Mouse (Mus musculus): ENCODE results near the gene Cfap126. TPM values are rescaled to one million over a fixed set of nuclear protein-coding genes. Genes with fewer than 3 reads are reported as not detected.
"Not testable (repeated sequence)": the region's sequence is repeated elsewhere in the genome, so short reads cannot be mapped to it uniquely, and the experiment has no call there.

Cfap126 gene
- polyA plus RNA-seq, 1 experiment from 2014 or later: 9.2 TPM

- not testable (repeated sequence) for H3K4me3 ChIP-seq (ENCODE audit: low read depth, low read length); H3K4me2 ChIP-seq (ENCODE audit: low read length); H3K9me3 ChIP-seq (replicated peaks; ENCODE audit: control insufficient read depth, low read length, poor library complexity, severe bottlenecking); H3K27ac ChIP-seq (ENCODE audit: low read length); H3K9ac ChIP-seq (ENCODE audit: low read depth, low read length); H3K4me1 ChIP-seq (ENCODE audit: control insufficient read depth, insufficient read depth, low read length); H3K36me3 ChIP-seq (ENCODE audit: control insufficient read depth, insufficient read depth, low read length)
- WGBS: no CpG with 5 or more reads among the region's 45 CpGs
- peaks cover 21% of the 10 kb centered on the region for H3K27me3 ChIP-seq (ENCODE audit: control insufficient read depth, insufficient read depth, low read depth, low read length)
- peak; percentile 32 for ATAC-seq
Measured at GRCm38 (mm10) chr1:171072217-171072616, 41.5 kb upstream of the Cfap126 start.

GRCm38 (mm10) chr1:171074283-171074682 is 39.4 kb upstream of the Cfap126 start:
- H3K4me2 ChIP-seq (ENCODE audit: low read length); H3K36me3 ChIP-seq (ENCODE audit: control insufficient read depth, insufficient read depth, low read length); H3K27ac ChIP-seq (ENCODE audit: low read length); H3K9me3 ChIP-seq (replicated peaks; ENCODE audit: control insufficient read depth, low read length, poor library complexity, severe bottlenecking); H3K4me1 ChIP-seq (ENCODE audit: control insufficient read depth, insufficient read depth, low read length); H3K4me3 ChIP-seq (ENCODE audit: low read depth, low read length); H3K9ac ChIP-seq (ENCODE audit: low read depth, low read length): not testable (repeated sequence)
- ATAC-seq: peak; percentile 13; the same call in 1 of the 2 replicates
- WGBS: 20% methylated on average over 4 of the region's 10 CpGs
- H3K27me3 ChIP-seq (ENCODE audit: control insufficient read depth, insufficient read depth, low read depth, low read length): peaks cover 20% of the 10 kb centered on the region

GRCm38 (mm10) chr1:171076176-171076575 is 37.5 kb upstream of the Cfap126 start:
- WGBS: 75% methylated on average over 3 of the region's 5 CpGs
- peaks cover 13% of the 10 kb centered on the region for H3K27me3 ChIP-seq (ENCODE audit: control insufficient read depth, insufficient read depth, low read depth, low read length)
- H3K9ac ChIP-seq (ENCODE audit: low read depth, low read length); H3K4me2 ChIP-seq (ENCODE audit: low read length); H3K36me3 ChIP-seq (ENCODE audit: control insufficient read depth, insufficient read depth, low read length); H3K4me1 ChIP-seq (ENCODE audit: control insufficient read depth, insufficient read depth, low read length); H3K9me3 ChIP-seq (replicated peaks; ENCODE audit: control insufficient read depth, low read length, poor library complexity, severe bottlenecking); H3K4me3 ChIP-seq (ENCODE audit: low read depth, low read length); ATAC-seq; H3K27ac ChIP-seq (ENCODE audit: low read length): not testable (repeated sequence)

- H3K4me1 ChIP-seq (ENCODE audit: control insufficient read depth, insufficient read depth, low read length); H3K9ac ChIP-seq (ENCODE audit: low read depth, low read length); ATAC-seq; H3K36me3 ChIP-seq (ENCODE audit: control insufficient read depth, insufficient read depth, low read length); H3K4me2 ChIP-seq (ENCODE audit: low read length); H3K27ac ChIP-seq (ENCODE audit: low read length); H3K9me3 ChIP-seq (replicated peaks; ENCODE audit: control insufficient read depth, low read length, poor library complexity, severe bottlenecking); H3K4me3 ChIP-seq (ENCODE audit: low read depth, low read length): not testable (repeated sequence)
- 30% methylated on average over 5 of the region's 5 CpGs for WGBS
- H3K27me3 ChIP-seq (ENCODE audit: control insufficient read depth, insufficient read depth, low read depth, low read length): peaks cover 13% of the 10 kb centered on the region
Measured at GRCm38 (mm10) chr1:171077192-171077591, 36.5 kb upstream of the Cfap126 start.

GRCm38 (mm10) chr1:171077955-171078354 is 35.8 kb upstream of the Cfap126 start:
- Histone ChIP-seq H3K4me2 (ENCODE audit: low read length) (peak overlapping the region; percentile 38; the same call in 1 of the 2 replicates), H3K27me3 (ENCODE audit: control insufficient read depth, insufficient read depth, low read depth, low read length) (peaks cover 13% of the 10 kb centered on the region)
- WGBS: 5% methylated on average over 15 of the region's 27 CpGs
- H3K9me3 ChIP-seq (replicated peaks; ENCODE audit: control insufficient read depth, low read length, poor library complexity, severe bottlenecking); H3K4me3 ChIP-seq (ENCODE audit: low read depth, low read length); H3K9ac ChIP-seq (ENCODE audit: low read depth, low read length); H3K36me3 ChIP-seq (ENCODE audit: control insufficient read depth, insufficient read depth, low read length); H3K4me1 ChIP-seq (ENCODE audit: control insufficient read depth, insufficient read depth, low read length); H3K27ac ChIP-seq (ENCODE audit: low read length): not testable (repeated sequence)
- peak; percentile 31 for ATAC-seq

- Histone ChIP-seq H3K27me3 (ENCODE audit: control insufficient read depth, insufficient read depth, low read depth, low read length) (peaks cover 13% of the 10 kb centered on the region), H3K4me2 (ENCODE audit: low read length) (peak overlapping the region; percentile 41), H3K4me3 (ENCODE audit: low read depth, low read length) (peak overlapping the region; percentile 20)
- WGBS: 20% methylated on average over 11 of the region's 12 CpGs
- H3K9me3 ChIP-seq (replicated peaks; ENCODE audit: control insufficient read depth, low read length, poor library complexity, severe bottlenecking); ATAC-seq; H3K36me3 ChIP-seq (ENCODE audit: control insufficient read depth, insufficient read depth, low read length); H3K9ac ChIP-seq (ENCODE audit: low read depth, low read length); H3K27ac ChIP-seq (ENCODE audit: low read length); H3K4me1 ChIP-seq (ENCODE audit: control insufficient read depth, insufficient read depth, low read length): not testable (repeated sequence)
Measured at GRCm38 (mm10) chr1:171078419-171078818, 35.3 kb upstream of the Cfap126 start.

- H3K27me3 ChIP-seq (ENCODE audit: control insufficient read depth, insufficient read depth, low read depth, low read length); H3K4me1 ChIP-seq (ENCODE audit: control insufficient read depth, insufficient read depth, low read length); H3K27ac ChIP-seq (ENCODE audit: low read length); H3K9ac ChIP-seq (ENCODE audit: low read depth, low read length); H3K9me3 ChIP-seq (replicated peaks; ENCODE audit: control insufficient read depth, low read length, poor library complexity, severe bottlenecking); H3K4me2 ChIP-seq (ENCODE audit: low read length); H3K4me3 ChIP-seq (ENCODE audit: low read depth, low read length); H3K36me3 ChIP-seq (ENCODE audit: control insufficient read depth, insufficient read depth, low read length): not testable (repeated sequence)
- ATAC-seq: peak; percentile 24
- WGBS: 0% methylated on average over 1 of the region's 35 CpGs
Measured at GRCm38 (mm10) chr1:171079345-171079744, 34.4 kb upstream of the Cfap126 start.

- not testable (repeated sequence) for H3K4me3 ChIP-seq (ENCODE audit: low read depth, low read length); H3K9ac ChIP-seq (ENCODE audit: low read depth, low read length); H3K4me2 ChIP-seq (ENCODE audit: low read length); H3K27me3 ChIP-seq (ENCODE audit: control insufficient read depth, insufficient read depth, low read depth, low read length); H3K4me1 ChIP-seq (ENCODE audit: control insufficient read depth, insufficient read depth, low read length); H3K27ac ChIP-seq (ENCODE audit: low read length); H3K36me3 ChIP-seq (ENCODE audit: control insufficient read depth, insufficient read depth, low read length); H3K9me3 ChIP-seq (replicated peaks; ENCODE audit: control insufficient read depth, low read length, poor library complexity, severe bottlenecking)
- no CpG with 5 or more reads among the region's 43 CpGs for WGBS
- peak; percentile 29 for ATAC-seq
Measured at GRCm38 (mm10) chr1:171079825-171080224, 33.9 kb upstream of the Cfap126 start.

- H3K4me3 ChIP-seq (ENCODE audit: low read depth, low read length); H3K4me2 ChIP-seq (ENCODE audit: low read length); H3K27me3 ChIP-seq (ENCODE audit: control insufficient read depth, insufficient read depth, low read depth, low read length); H3K9me3 ChIP-seq (replicated peaks; ENCODE audit: control insufficient read depth, low read length, poor library complexity, severe bottlenecking); H3K9ac ChIP-seq (ENCODE audit: low read depth, low read length); H3K4me1 ChIP-seq (ENCODE audit: control insufficient read depth, insufficient read depth, low read length); H3K36me3 ChIP-seq (ENCODE audit: control insufficient read depth, insufficient read depth, low read length); H3K27ac ChIP-seq (ENCODE audit: low read length): not testable (repeated sequence)
- WGBS: 36% methylated on average over 9 of the region's 17 CpGs
- peak; percentile 23 for ATAC-seq
Measured at GRCm38 (mm10) chr1:171081512-171082231, 32.0 kb upstream of the Cfap126 start.

All from midbrain, embryonic 16.5 days (tissue).